Mouse (Mus musculus): ENCODE results near the gene Olfr54.

DNA sequence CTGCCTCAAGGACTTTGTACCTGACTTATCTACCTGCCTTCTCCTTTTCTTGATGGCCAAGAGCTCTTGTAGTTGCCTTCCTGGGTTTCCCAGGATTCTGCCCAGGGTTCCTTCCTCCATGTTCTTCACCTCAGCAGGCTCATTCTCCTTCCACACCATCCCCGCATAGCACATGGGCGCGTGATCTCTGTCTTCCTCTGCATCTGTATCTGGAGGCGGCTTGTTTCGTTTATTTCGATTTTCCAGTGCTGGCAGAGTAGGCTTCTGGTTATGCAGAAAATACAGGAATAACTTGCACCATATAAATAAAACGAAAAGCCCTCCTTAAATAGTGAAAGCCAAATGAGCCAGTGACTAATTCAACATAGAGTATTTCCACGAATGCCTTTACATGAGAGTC lies 49.8 kb downstream of the Olfr54 start:
- TF ChIP-seq CTCF (IDR thresholded peaks at IDR 0.05; ENCODE audit: low read depth, low read length): no peak
- no peak for TF ChIP-seq POLR2A (IDR thresholded peaks at IDR 0.05; ENCODE audit: extremely low read depth, insufficient read depth, low read length)

All from liver, adult 2 months (tissue).